Mouse (Mus musculus): ENCODE measurements around the gene Tgif1.

DNA sequence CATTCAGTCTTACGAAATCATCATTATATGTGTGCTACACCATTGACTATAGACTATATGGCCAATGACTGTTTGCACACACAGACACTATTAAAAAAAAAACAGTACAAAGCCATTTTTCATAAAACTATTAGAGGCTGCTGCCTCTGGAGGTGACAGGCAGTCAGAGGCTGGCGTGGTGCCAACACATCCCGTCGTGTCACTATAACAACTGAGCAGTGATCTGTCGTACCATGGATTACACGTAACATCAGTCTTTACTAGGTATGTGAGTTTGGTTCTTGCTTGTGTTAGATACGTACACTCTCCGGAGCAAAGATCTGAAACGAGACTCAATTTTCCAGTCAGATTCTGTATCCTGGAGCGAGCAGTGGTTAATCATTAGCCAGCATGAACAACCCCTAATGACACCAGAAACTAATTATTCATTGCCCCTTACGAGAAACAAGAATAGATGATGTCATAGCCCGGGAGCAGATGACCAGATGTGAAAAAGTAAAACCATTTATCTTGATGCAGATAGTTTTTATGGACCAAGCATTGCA lies 3.6 kb upstream of the Tgif1 start:
- TF ChIP-seq CTCF (IDR thresholded peaks at IDR 0.05; ENCODE audit: low read depth) (no peak), EP300 (optimal IDR thresholded peaks at IDR 0.05) (no peak)

All from stomach, postnatal 0 days (tissue).